Mouse (Mus musculus) bone marrow, adult 2 months (tissue): Measurements from ENCODE around the gene Sergef. TPM values are rescaled to one million over a fixed set of nuclear protein-coding genes. Genes with fewer than 3 reads are reported as not detected.
A peak's percentile ranks its signal among the peaks of the same experiment; 100 is the strongest.

ENCODE experiments used
- H3K27ac ChIP-seq: fragments of 200-500 bp; 2 replicates; pipeline ENCODE4 v1.5.1; 2012; ENCODE audit warnings: low read depth, mild to moderate bottlenecking, control low read depth, inconsistent platforms, low read length; ENCODE audit not compliant: control insufficient read depth, poor library complexity, insufficient read depth
- H3K4me1 ChIP-seq: fragments of 200-500 bp; 2 replicates; pipeline ENCODE4 v1.6.1; 2011; ENCODE audit warnings: low read length; ENCODE audit not compliant: control insufficient read depth, insufficient read depth
- H3K4me3 ChIP-seq: fragments of 200-500 bp; replicated peaks from 2 replicates; pipeline ENCODE3; 2011; ENCODE audit warnings: mild to moderate bottlenecking, low read depth, low read length, control low read depth; ENCODE audit not compliant: control insufficient read depth
- CTCF ChIP-seq: fragments of 200-500 bp; IDR thresholded peaks from 2 replicates; pipeline ENCODE4 v1.5.1; 2011; ENCODE audit warnings: low read length, control low read depth; ENCODE audit not compliant: control insufficient read depth, insufficient read depth
- POLR2A ChIP-seq: fragments of 200-500 bp; IDR thresholded peaks from 2 replicates; pipeline ENCODE4 v1.6.1; 2011; ENCODE audit warnings: low read depth, mild to moderate bottlenecking, control low read depth, low read length, borderline replicate concordance; ENCODE audit not compliant: control insufficient read depth
- WGBS: fragments of 180-500 bp; shearing (Covaris S2); methylation state at CpG from one replicate; pipeline ENCODE4 v1.1.7; 2018; 5-methylcytosine and 5-hydroxymethylcytosine counted together
- polyA plus RNA-seq: library from polyadenylated mRNA; stranded (reverse); fragments of >200 nt; gene quantifications from 2 replicates; pipeline ENCODE4 v1.2.4, GENCODE M21; 2011; ENCODE audit warnings: low replicate concordance; ENCODE audit not compliant: missing spikeins, insufficient read depth, insufficient read length

The Sergef gene
- polyA plus RNA-seq, 1 experiment, result 6.5 TPM

DNA sequence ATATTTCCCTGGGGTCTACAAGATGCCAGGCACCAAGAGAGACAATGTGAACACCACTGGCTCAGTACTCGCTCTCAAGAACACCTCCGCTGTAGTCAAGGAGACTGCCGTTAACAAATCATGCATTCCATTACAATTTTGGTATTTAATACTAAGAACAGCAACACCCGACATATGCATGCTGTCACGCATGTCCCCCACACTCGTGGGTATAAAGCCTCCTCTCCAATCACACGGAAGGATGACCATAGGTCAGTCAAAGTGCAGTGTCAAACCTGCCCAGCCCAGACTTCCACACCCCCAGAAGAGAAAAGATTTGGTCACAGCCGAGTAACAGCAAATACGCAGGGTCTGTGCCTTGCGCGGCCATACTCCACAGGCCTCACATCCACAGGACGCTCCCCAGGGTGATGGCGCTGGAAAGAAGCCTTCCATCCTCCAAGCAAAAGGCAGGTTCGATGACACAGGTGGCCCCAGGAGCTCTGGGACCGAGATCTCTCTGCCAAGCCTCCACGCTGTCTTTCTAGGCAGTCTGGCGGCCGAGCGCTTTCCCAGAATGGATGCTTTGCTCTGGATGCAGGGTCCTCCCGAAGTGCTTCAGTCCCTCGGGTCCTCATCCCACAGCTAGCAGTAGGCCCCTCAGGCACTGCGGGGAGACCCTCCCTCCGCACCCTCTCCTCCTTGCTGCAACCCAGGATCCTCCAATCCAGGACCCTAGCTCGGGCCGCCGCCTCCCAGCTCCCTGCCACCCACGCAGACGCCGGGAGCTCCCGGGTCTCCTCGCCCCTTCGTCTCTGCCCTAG, 517 bp downstream of the Sergef start:
- WGBS, result 24% methylated on average over 32 of the region's 32 CpGs
- peaks cover 1% of the 10 kb centered on the region; the same call in 1 of the 2 replicates for H3K4me1 ChIP-seq
- TF ChIP-seq POLR2A (no peak), CTCF (no peak)
- H3K27ac ChIP-seq, result no peak overlapping the region
- peak overlapping the region; percentile 60 for H3K4me3 ChIP-seq

DNA sequence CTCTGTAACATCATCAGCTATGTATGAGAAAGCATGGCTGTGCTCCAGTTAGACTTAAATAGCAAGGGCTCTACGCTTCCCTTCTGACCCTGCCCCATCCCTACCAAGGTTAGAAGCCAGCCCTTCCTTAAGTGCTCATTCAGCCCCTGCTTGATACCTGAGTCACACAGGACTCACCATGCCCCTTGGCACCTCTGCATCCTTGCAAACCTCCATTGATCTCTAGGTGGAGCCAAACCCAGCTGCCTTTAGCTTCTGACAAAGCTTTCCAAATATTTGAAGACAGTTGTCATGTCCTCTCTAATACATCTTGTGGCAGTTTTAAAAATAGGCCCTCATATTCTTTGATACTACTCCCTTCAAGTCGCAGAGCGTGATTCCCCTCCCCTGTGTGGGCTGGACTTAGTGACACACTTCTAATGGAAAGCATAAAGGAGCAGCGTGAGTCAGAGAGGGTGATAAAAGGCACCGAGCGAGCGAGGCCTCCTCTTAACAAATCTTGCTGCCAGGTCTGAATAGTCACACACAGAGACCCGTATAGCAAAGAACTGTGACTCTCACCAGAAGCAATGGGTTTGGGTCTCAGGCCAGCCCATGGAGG, 11.1 kb downstream of the Sergef start:
- no peaks in the 10 kb centered on the region; the same call in 1 of the 2 replicates for H3K4me1 ChIP-seq
- WGBS, result 85% methylated on average over 8 of the region's 8 CpGs
- H3K27ac ChIP-seq, result no peak overlapping the region
- TF ChIP-seq POLR2A (no peak), CTCF (no peak)
- no peak overlapping the region for H3K4me3 ChIP-seq

DNA sequence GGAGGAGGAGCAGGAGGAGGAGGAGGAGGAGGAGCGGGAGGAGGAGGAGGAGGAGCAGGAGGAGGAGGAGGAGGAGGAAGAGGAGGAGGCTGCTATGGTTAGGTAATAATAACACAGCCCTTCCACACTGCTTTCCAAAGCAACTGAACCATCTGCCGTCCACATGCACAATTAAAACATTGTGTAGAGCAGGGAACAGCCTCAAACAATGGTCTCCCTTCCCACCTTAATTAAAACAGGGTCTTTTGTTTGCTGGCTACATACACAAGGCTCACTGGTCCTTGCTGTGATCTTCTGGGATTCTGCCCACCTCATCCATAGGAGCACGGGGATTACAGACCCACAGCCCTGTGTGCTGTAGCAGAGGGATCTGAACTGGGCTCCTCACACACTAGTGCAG, 15.6 kb downstream of the Sergef start:
- 82% methylated on average over 2 of the region's 3 CpGs for WGBS
- Histone ChIP-seq H3K4me3 (no peak overlapping the region), H3K27ac (no peak overlapping the region), H3K4me1 (no peaks in the 10 kb centered on the region)
- TF ChIP-seq CTCF (no peak), POLR2A (no peak)

DNA sequence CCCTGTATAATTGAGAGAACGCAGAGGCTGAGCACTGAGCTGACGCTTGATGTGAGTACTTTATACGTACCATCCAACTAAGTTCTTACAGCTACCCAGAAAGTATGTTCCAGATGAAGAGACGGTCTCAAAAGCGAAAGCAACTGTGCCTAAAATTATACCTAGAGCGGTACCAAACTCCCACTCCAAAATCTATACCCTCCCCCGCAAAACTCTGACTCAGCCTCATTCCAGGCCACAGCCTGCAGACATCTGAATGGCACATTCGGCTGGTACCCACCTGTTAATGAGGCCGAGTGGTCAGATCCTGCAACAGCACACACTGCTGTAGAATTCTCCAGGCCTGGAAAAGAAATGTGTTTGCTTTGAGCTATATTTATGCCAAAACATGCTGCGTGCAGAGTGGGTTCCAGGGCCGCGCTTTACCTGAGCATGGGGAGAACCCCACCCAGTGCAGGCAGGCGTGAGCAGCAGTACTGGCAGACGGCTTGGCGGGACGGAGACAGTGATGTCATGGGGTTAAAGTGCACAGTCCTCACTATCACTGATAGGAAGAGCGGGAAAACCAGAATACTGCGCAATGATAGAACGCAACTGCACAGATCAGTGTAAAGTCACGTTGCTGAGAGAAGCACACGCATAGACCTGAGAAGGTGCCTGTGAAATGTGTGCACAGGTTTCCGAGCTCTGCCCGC, 21.0 kb downstream of the Sergef start:
- TF ChIP-seq CTCF (no peak), POLR2A (no peak)
- Histone ChIP-seq H3K27ac (no peak overlapping the region), H3K4me1 (no peaks in the 10 kb centered on the region; the same call in 1 of the 2 replicates), H3K4me3 (no peak overlapping the region)
- WGBS, result 92% methylated on average over 23 of the region's 23 CpGs

DNA sequence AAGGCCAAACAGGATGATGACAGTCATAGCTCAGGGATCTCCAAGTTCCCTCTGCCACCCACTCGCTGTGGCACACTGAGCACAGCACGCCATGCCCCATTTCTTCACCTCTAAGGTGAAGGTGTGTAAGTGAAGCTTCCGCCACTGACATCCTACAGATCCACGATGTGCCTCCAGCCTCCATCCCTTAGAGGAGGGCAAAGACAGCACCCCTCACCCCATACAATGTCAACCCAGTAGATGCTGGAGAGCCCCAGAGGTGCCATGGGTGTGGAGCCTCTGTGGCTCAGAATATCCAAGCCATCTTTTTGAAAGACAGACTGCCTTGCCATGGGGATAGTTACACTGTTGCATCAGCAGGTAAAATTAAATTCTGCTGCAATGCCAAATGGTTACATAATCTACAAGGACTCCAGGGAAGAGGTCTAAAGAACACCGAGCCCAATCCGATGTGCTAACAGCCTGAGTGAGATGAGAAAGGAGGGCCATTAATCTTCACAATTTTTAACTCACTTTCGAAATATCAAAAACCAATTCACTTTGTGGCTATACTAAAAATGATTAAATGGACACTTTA, 23.1 kb downstream of the Sergef start:
- Histone ChIP-seq H3K4me1 (no peaks in the 10 kb centered on the region; the same call in 1 of the 2 replicates), H3K4me3 (no peak overlapping the region), H3K27ac (no peak overlapping the region)
- TF ChIP-seq POLR2A, result no peak
- no peak for TF ChIP-seq CTCF
- WGBS, result 83% methylated on average over 7 of the region's 7 CpGs

DNA sequence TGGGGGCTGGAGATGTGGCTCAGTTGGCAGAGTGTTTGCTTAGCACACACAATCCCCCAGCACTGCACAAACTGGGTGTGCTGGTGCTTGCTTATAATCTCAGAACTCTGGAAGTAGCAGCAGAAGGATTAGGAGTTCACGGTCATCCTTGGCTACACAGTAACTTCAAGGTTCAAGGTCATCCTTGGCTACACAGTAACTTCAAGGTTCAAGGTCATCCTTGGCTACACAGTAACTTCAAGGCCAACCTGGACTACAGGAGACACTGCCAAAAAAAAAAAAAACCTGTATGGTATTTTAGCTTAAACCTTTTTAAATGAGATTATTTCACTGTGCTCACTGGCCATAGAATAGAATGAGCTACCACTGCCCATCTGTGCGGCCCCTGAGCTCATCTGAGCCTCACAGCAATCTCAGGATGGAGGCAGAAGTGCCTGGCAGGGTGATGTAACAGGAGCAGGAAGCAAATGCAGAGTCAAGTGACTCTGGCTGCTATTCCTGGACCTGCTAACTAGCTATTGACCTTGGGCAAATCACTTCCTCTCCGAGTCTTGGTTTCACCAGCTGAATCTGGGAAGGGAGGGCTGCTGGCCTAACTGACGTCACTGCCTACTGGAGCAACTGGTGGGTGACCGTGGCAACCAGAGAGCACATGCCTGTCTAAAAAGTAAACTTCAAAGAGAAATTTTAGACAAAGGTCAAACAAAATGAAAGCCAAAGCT, 24.2 kb downstream of the Sergef start:
- Histone ChIP-seq H3K4me1 (no peaks in the 10 kb centered on the region; the same call in 1 of the 2 replicates), H3K27ac (no peak overlapping the region), H3K4me3 (no peak overlapping the region)
- 27% methylated on average over 5 of the region's 5 CpGs for WGBS
- TF ChIP-seq CTCF, result no peak
- TF ChIP-seq POLR2A, result no peak

DNA sequence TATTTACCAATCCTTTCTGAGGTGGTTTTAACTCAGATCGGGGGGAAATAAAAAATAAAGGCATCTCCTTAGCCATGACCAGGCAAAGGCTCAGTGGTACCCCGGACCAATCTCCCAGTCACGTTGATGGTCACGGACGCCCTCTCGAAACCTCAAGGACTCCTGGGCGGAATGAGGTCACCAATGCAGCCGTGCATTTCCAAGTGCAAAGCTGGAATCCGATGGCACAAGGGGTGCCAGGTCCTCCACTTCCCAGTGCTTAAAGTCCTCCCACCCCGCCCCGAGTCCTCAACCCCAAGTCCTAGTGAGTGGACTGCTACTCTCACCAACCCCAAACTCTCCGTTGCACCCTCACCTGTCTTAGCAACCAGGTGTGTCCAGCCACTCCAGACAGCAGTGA, 25.3 kb downstream of the Sergef start:
- WGBS, result 87% methylated on average over 12 of the region's 12 CpGs
- H3K27ac ChIP-seq, result no peak overlapping the region
- no peak overlapping the region for H3K4me3 ChIP-seq
- no peak for TF ChIP-seq CTCF
- no peak for TF ChIP-seq POLR2A
- no peaks in the 10 kb centered on the region; the same call in 1 of the 2 replicates for H3K4me1 ChIP-seq

DNA sequence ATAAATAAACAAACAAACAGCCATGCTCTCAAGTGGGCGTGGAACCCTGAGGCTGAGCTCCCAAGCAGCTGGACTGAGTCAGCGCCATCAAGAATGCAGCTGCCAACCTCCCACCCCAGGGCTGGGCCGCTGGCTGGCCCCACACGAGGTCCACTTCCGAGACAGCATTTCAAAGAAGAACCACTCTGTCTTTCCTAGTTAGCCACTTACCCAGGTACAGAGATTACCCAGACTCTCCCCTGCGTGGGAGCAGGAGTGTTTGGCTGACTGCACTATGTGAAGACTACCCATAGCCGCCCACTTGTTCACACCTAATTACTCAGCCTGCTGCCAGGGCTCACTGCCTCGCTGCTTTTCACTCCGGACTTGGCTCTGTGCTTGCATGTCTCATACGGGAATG, 26.5 kb downstream of the Sergef start:
- no peak overlapping the region for H3K27ac ChIP-seq
- 90% methylated on average over 10 of the region's 10 CpGs for WGBS
- no peak overlapping the region for H3K4me3 ChIP-seq
- TF ChIP-seq CTCF (no peak), POLR2A (no peak)
- no peaks in the 10 kb centered on the region; the same call in 1 of the 2 replicates for H3K4me1 ChIP-seq
